Mouse (Mus musculus): ENCODE measurements at regions not wholly inside any gene's neighbourhood (a gene's known extent, or its start where the extent isn't known, plus 50 kb on each side); places are given as distances from the start of the nearest gene placed in this dataset.
"Not testable (repeated sequence)": the region's sequence is repeated elsewhere in the genome, so short reads cannot be mapped to it uniquely, and the experiment has no call there.

DNA sequence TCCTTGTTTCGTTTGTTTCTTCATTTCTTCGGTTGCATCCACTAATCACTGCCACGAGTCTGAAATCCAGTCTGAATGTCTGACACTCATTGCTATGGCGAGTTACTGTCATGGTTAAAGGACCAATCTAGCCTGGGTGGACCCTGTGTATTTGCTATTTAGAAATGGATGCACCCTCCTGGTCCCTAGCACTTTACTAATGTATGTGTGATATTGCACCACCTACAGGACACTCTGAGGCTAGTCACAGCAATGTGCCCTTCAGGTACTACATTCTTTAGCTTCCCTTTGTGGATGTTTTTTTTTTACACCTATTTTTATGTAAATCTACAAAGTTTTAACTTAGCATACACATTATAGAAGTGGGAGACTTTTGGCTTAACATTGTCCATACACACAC lies 87.5 kb upstream of the Stxbp6 start:
- Histone ChIP-seq H3K4me3 (ENCODE audit: low read depth, low read length) (no peak overlapping the region), H3K36me3 (ENCODE audit: control insufficient read depth, insufficient read depth, low read length) (no peaks in the 10 kb centered on the region), H3K27me3 (replicated peaks; ENCODE audit: control insufficient read depth, insufficient read depth, low read length) (no peaks in the 10 kb centered on the region), H3K27ac (ENCODE audit: low read depth, low read length) (no peak overlapping the region), H3K4me2 (no peak overlapping the region), H3K4me1 (replicated peaks; ENCODE audit: control insufficient read depth, insufficient read depth, low read length) (no peaks in the 10 kb centered on the region), H3K9me3 (ENCODE audit: control insufficient read depth, low read length) (no peaks in the 10 kb centered on the region), H3K9ac (ENCODE audit: low read depth, low read length) (no peak overlapping the region)
- WGBS: 65% methylated on average over 4 of the region's 4 CpGs
- DNase-seq (ENCODE audit: low spot score) (no peak), ATAC-seq (replicated peaks; ENCODE audit: low FRiP score) (0 out of 2 replicates have a peak, but pooled peaks have one; percentile 29)

DNA sequence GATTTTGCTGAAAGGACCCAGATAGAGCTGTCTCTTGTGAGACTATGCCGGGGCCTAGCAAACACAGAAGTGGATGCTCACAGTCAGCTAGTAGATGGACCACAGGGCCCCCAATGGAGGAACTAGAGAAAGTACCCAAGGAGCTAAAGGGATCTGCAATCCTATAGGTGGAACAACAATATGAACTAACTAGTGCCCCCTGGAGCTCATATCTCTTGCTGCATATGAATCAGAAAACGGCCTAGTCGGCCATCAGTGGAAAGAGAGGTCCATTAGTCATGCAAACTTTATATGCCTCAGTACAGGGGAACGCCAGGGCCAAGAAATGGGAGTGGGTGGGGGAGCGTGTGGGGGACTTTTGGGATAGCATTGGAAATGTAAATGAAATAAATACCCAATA lies 87.1 kb upstream of the Stxbp6 start:
- H3K27ac ChIP-seq (ENCODE audit: low read depth, low read length); H3K4me1 ChIP-seq (replicated peaks; ENCODE audit: control insufficient read depth, insufficient read depth, low read length); H3K4me3 ChIP-seq (ENCODE audit: low read depth, low read length); H3K9me3 ChIP-seq (ENCODE audit: control insufficient read depth, low read length); H3K9ac ChIP-seq (ENCODE audit: low read depth, low read length); H3K4me2 ChIP-seq; DNase-seq (ENCODE audit: low spot score); ATAC-seq (replicated peaks; ENCODE audit: low FRiP score); H3K36me3 ChIP-seq (ENCODE audit: control insufficient read depth, insufficient read depth, low read length); H3K27me3 ChIP-seq (replicated peaks; ENCODE audit: control insufficient read depth, insufficient read depth, low read length): not testable (repeated sequence)
- 75% methylated on average over 5 of the region's 5 CpGs for WGBS

- Histone ChIP-seq H3K4me3 (ENCODE audit: low read depth, low read length) (no peak overlapping the region), H3K36me3 (ENCODE audit: control insufficient read depth, insufficient read depth, low read length) (no peaks in the 10 kb centered on the region), H3K27ac (ENCODE audit: low read depth, low read length) (no peak overlapping the region), H3K27me3 (replicated peaks; ENCODE audit: control insufficient read depth, insufficient read depth, low read length) (no peaks in the 10 kb centered on the region), H3K4me2 (no peak overlapping the region), H3K4me1 (replicated peaks; ENCODE audit: control insufficient read depth, insufficient read depth, low read length) (no peaks in the 10 kb centered on the region), H3K9ac (ENCODE audit: low read depth, low read length) (no peak overlapping the region), H3K9me3 (ENCODE audit: control insufficient read depth, low read length) (no peaks in the 10 kb centered on the region)
- WGBS: 71% methylated on average over 3 of the region's 3 CpGs
- DNase-seq (ENCODE audit: low spot score): no peak
- no peak for ATAC-seq (replicated peaks; ENCODE audit: low FRiP score)
These were observed 84.5 kb upstream of the Stxbp6 start for GRCm38 (mm10) chr12:45158986-45159385.

DNA sequence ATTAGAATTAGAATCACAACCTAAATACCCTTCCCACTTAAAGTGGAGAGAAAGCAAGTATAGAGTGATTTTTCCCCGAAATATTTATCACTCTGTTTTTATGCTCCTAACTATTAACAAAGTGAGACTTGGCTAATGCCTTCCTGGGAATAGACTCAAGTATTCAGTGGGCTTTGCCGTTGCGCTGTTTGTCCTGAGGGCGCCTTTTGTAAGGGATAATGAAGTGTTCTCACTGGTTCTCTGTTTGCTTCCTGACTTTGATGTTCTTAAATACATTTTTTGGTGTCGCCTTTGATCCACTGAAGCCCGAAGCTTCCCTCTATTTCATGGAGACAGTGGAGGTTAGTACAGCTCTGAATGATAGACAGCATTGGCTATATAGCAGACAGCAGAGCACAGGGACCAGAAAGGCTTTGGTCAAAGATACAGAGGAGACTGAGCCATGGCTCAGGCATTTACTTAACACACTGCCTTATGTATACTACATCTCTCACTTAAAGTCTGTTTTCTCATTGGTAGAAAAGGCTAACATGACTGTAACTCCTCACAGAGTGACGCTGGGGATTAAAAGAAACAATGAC lies 63.0 kb upstream of the Stxbp6 start:
- Histone ChIP-seq H3K36me3 (ENCODE audit: control insufficient read depth, insufficient read depth, low read length) (no peaks in the 10 kb centered on the region), H3K4me3 (ENCODE audit: low read depth, low read length) (no peak overlapping the region), H3K27me3 (replicated peaks; ENCODE audit: control insufficient read depth, insufficient read depth, low read length) (no peaks in the 10 kb centered on the region), H3K27ac (ENCODE audit: low read depth, low read length) (no peak overlapping the region), H3K9ac (ENCODE audit: low read depth, low read length) (no peak overlapping the region), H3K9me3 (ENCODE audit: control insufficient read depth, low read length) (no peaks in the 10 kb centered on the region), H3K4me2 (no peak overlapping the region), H3K4me1 (replicated peaks; ENCODE audit: control insufficient read depth, insufficient read depth, low read length) (no peaks in the 10 kb centered on the region)
- WGBS: 76% methylated on average over 7 of the region's 7 CpGs
- DNase-seq (ENCODE audit: low spot score): no peak
- ATAC-seq (replicated peaks; ENCODE audit: low FRiP score): no peak

GRCm38 (mm10) chr12:45133415-45133814 lies 58.9 kb upstream of the Stxbp6 start:
- H3K9me3 ChIP-seq (ENCODE audit: control insufficient read depth, low read length): no peaks in the 10 kb centered on the region
- H3K27me3 ChIP-seq (replicated peaks; ENCODE audit: control insufficient read depth, insufficient read depth, low read length): no peaks in the 10 kb centered on the region
- H3K4me1 ChIP-seq (replicated peaks; ENCODE audit: control insufficient read depth, insufficient read depth, low read length): no peaks in the 10 kb centered on the region
- WGBS: 60% methylated on average over 2 of the region's 2 CpGs
- no peak overlapping the region for H3K4me2 ChIP-seq
- DNase-seq (ENCODE audit: low spot score): no peak
- H3K9ac ChIP-seq (ENCODE audit: low read depth, low read length): no peak overlapping the region
- no peak overlapping the region for H3K27ac ChIP-seq (ENCODE audit: low read depth, low read length)
- H3K4me3 ChIP-seq (ENCODE audit: low read depth, low read length): no peak overlapping the region
- no peak for ATAC-seq (replicated peaks; ENCODE audit: low FRiP score)
- H3K36me3 ChIP-seq (ENCODE audit: control insufficient read depth, insufficient read depth, low read length): no peaks in the 10 kb centered on the region

- no peaks in the 10 kb centered on the region for H3K4me1 ChIP-seq (replicated peaks; ENCODE audit: control insufficient read depth, insufficient read depth, low read length)
- H3K9ac ChIP-seq (ENCODE audit: low read depth, low read length): no peak overlapping the region
- WGBS: 81% methylated on average over 5 of the region's 5 CpGs
- no peaks in the 10 kb centered on the region for H3K36me3 ChIP-seq (ENCODE audit: control insufficient read depth, insufficient read depth, low read length)
- ATAC-seq (replicated peaks; ENCODE audit: low FRiP score) (no peak), DNase-seq (ENCODE audit: low spot score) (no peak)
- H3K27me3 ChIP-seq (replicated peaks; ENCODE audit: control insufficient read depth, insufficient read depth, low read length): no peaks in the 10 kb centered on the region
- no peaks in the 10 kb centered on the region for H3K9me3 ChIP-seq (ENCODE audit: control insufficient read depth, low read length)
- H3K27ac ChIP-seq (ENCODE audit: low read depth, low read length): no peak overlapping the region
- no peak overlapping the region for H3K4me3 ChIP-seq (ENCODE audit: low read depth, low read length)
- no peak overlapping the region for H3K4me2 ChIP-seq
These were observed 56.6 kb upstream of the Stxbp6 start for GRCm38 (mm10) chr12:45131139-45131538.

GRCm38 (mm10) chr12:45125866-45126265 lies 51.4 kb upstream of the Stxbp6 start:
- WGBS: 76% methylated on average over 3 of the region's 3 CpGs
- no peaks in the 10 kb centered on the region for H3K36me3 ChIP-seq (ENCODE audit: control insufficient read depth, insufficient read depth, low read length)

More at GRCm38 (mm10) chr12:45125866-45126265, 51.4 kb upstream of the Stxbp6 start:
- no peaks in the 10 kb centered on the region for H3K4me1 ChIP-seq (replicated peaks; ENCODE audit: control insufficient read depth, insufficient read depth, low read length)
- H3K9me3 ChIP-seq (ENCODE audit: control insufficient read depth, low read length): no peaks in the 10 kb centered on the region
- H3K4me2 ChIP-seq: no peak overlapping the region
- H3K27me3 ChIP-seq (replicated peaks; ENCODE audit: control insufficient read depth, insufficient read depth, low read length): no peaks in the 10 kb centered on the region
- no peak overlapping the region for H3K9ac ChIP-seq (ENCODE audit: low read depth, low read length)
- DNase-seq (ENCODE audit: low spot score) (no peak), ATAC-seq (replicated peaks; ENCODE audit: low FRiP score) (no peak)
- H3K4me3 ChIP-seq (ENCODE audit: low read depth, low read length): no peak overlapping the region
- H3K27ac ChIP-seq (ENCODE audit: low read depth, low read length): no peak overlapping the region

Data from liver, embryonic 11.5 days (tissue).